Mouse (Mus musculus) kidney, adult 11 months (tissue): ENCODE measurements around the gene Crebrf.

Experiments
- DNase-seq: peaks from one replicate; pipeline ENCODE4 v3.0.0; 2022

The Crebrf gene

DNA sequence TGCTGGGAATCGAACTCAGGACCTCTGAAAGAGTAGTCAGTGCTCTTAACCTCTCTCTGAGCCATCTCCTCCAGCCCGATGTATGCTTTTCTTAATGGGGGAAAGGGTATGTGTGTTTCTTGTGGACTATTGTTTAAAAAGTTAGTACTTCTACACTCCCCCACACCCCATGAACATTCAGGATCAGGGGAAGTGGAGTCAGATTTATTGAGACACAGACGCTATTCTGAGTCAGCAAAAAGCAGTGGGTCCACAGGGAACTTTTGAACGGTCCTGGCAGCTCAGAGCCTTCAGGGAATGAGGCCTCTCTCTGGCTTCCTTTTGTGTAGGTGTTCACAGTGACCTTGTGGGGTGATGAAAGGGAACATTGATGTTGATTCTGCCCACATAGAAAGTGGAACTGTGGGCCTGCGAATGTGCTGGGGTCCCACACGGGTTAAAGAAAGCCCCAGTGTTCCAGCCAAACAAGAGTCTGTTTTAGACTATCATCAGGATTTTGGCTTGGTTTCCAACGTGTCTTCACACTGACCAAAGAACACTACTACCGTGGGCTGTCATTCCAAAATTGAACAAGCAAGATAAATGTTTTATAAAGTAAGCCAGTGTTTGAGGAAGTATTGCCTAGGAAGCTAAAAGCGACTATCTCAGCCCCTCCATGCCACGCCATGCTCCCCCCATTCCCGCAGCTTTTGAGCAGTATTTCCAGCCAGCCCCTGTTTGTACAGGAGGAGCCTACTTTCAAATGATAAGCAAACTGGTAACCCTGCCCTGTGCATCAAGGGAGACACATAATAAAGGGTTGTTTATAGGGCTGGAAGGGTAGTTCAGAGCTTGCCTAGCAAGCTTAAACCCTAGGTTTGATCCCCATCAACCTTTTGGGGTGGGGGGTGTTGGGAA is 9.7 kb upstream of the Crebrf start:
- no peak for DNase-seq

DNA sequence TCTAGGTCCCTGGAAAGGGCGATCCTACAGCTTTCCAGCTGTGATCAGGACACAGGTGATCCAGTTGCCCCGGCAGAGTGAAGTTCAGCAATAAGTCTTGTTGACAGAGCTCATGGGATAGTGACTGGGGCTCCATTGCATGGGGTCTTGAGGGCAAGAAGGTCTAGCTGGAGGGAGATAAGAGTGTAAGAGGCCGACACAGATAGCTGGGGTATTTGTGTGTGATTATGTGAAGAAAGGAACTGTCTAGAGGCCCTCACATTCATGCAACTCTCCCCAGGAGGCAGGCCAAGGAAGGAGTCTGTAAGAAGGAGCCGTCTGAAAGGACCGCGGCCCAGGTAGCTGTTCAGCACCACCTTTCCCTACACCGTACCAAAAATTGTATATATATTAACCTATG is 8.4 kb upstream of the Crebrf start:
- no peak for DNase-seq

DNA sequence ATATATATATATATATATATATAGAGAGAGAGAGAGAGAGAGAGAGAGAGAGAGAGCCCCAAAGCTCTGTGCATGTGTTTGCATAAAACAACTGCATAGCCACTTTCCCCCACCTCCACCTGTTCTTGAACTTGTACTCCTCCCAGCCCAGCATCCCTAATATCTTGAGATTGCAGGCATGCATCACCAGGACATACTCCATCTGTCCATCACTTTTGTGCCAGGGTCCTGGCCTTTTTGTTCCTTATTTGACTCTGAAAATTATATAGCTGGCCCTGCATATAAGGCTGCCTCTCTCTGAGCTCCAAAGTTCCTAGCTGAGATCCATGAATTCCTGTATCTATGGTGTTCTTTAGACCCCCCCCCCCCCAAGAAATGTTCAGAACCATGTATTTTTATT is 7.0 kb upstream of the Crebrf start:
- DNase-seq, result no peak

DNA sequence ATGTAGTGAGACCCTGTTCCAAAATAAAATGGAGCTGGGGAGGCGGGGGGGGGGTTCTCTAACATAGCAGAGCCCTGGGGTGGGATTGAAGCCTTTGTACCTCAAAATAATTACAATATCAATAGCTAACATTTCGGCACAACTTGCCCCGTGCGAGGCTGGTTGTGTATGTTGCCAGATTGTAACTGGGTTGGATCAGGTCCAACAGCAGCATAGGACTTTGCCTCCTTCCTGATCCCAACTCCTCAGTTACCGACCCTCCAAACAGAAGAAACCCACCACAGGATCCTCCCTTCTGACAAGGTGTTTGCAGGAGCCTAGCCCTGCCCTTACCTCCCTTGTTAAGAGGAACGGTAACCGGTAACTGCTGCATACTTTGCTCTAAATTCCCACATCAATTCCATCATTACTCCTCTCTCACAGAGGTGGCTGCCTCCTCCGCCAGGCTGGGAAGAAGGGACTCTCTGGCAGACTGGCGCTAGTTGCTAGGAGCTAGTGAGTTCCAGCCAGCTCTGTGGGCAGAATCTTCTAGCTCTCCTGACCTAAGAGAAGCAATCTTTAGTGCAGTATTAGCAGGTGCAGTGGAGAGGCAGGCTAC is 6.4 kb upstream of the Crebrf start:
- DNase-seq, result no peak

DNA sequence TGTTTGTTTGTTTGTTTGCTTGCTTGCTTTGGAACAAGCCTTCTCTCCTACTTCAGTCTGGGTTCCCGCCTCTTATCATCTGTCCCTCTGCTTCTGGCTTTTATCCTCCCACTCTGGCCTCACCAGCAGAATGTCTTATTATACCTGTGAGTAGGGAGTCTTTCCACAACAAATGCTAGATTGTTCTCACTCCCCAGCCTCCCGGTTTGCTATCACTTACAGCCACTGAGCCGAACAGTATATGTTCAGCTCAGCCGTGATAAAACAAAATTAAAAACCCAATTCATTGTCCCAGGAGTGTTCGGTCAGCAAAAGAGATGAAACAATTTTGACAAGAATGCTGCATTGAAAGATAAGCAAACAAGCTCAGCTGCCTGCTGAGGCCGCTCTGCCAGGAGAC is 5.4 kb upstream of the Crebrf start:
- no peak for DNase-seq

DNA sequence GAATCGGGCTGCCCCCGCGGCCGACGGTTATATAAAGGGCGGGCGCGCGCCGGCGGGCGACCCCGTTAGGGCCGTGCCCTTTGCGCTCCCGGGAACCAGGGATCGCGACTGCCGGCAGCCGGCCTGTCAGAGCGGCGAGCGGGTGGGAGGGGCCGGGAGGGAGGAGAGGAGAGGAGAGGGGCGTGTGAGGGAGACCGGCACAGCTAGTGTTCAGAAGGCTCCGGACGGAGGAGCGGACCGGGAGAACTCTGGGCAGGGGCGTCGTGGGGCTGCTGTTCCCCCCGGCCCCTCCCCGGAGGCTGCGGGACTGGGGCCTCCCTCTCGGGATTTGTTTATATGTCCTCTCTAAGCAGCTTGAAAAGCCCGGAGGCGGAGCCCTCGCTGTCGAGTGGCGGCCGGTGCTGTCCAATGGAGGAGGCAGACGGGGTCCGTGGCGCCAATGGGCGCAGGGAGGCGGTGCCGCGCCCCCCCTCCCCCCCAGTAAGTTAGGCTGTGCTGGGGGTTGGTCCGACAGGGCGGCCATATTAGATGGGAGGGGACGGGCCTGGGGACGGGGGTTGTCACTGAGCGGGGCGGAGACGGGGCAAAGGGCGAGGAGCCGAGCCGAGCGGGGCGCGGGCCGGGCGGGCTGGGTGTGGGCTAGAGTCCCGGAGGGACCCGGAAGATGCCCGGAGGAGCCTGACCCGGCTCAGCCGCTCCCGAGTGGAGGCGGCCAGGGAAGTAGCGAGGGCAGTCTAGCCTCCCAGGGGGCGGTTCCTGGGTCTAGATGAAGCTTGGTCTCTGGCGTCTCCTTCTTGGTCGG is 667 bp downstream of the Crebrf start:
- peak; percentile 97 for DNase-seq

DNA sequence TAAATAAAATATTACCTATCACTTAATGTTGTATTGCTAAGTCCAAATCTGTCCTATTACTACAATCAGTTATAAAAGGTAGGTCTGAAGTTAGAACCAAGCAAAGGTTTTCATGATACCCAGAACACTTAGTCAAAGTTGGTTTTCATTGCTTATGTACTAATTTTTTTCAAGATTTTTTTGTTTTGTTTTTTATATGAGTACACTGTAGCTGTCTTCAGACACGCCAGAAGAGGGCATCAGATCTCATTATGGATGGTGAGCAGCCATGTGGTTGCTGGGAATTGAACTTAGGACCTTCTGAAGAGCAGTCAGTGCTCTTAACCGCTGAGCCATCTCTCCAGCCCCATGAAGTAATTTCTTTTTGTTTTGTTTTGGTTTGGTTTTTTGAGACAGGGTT is 2.4 kb downstream of the Crebrf start:
- DNase-seq, result no peak

DNA sequence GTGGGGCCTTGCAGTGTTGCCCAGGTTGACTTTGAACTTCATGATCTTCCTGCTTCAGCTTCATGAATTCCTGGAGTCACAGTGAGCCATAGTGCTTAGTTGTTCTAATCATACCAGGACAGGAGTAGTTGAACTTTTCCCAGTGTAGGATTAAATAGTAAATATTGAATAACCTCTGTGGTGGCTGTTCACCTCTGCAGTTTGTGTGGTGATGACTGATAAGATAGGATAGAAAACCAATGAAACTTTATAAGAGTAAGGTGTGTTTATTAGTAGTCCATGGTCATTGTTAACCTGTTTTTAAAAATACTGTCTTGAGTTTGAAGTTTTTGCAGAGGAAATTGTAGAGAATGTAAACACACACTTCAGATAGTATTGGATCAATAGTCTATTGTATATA is 4.0 kb downstream of the Crebrf start:
- no peak for DNase-seq

DNA sequence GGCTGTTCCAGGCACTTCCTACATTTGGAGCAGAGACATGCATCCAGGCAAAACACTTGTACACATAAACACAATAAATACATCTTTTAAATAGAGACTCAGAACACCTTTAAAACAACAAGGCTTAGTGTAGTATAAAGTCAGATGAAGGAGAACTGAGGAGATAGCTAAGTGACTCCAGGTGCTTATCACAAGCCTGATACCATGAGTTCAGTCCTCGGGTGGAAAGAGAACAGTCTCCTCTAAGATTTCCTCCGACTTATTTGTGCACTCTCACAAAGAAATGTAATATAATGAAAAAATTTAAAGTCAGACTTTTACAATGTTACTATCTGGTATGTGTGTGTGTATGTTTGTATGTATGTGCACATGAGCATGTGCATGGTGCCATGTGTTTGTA is 6.4 kb downstream of the Crebrf start:
- no peak for DNase-seq

DNA sequence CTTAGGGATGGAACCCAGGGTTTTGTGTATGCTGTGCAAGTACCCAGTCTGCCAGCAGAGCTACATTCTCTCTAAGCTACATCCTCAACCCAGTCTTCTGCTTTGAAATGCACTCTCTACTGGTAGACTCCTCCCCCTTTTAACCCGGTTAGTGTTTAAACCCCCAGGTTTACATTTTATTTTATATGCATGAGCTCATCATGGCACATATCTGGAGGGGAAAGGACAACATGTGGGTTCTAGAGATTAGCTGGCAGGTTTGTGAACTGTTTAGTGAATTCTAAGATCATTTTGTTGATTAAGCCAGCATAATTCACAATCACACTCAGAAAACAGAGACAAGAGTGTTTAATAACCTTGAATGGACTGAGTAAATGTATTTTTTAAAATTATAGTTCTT is 9.3 kb downstream of the Crebrf start:
- no peak for DNase-seq

DNA sequence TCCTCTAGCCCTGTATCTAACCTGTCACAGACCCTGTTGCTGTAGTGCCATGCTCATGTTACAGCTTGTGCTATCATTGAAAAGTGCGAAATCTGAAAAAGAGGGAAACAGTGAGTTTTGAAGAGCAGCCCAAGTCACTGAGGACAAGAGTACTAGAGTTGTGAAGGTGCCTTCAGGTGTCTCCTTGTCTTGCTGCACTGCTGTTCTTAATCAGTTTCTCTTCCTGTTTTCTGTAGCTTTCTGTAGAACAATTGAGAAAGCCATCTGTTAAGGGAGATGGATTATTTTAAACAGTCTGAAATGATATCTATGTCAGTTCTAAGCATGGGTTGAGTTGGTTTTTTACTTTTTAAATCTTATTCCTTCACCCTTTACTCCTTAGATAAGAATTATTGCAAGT is 11.2 kb downstream of the Crebrf start:
- DNase-seq, result no peak

DNA sequence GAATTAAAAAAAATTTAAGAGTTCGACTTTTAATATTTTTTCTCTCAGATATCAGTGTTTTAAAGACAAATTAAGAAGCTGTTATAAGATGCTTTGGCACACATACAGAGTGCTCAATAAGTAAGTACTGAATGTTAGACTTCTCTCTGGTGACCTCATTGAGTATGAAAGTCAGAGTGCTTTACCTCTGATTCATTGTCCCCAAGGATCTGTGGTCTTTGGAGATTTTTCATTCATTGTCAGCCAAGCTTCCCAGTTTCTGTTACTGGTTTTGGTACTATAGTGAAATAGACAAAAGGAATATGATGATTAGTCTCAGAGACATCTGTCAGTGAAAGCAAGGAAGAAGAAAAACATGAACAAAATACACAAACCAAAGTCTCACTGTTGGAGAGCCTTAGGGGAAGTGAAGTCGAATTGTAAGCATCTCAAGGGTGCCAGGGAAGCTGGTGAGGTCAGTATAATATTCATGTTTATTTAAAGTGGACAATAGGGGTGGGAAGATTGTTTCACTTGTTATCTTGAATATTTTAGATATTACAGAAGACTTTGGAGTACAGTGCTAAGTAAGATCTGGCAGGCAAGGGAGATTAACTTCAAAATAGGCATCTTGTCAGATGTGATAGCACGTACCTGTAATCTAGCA is 11.8 kb downstream of the Crebrf start:
- DNase-seq, result no peak

DNA sequence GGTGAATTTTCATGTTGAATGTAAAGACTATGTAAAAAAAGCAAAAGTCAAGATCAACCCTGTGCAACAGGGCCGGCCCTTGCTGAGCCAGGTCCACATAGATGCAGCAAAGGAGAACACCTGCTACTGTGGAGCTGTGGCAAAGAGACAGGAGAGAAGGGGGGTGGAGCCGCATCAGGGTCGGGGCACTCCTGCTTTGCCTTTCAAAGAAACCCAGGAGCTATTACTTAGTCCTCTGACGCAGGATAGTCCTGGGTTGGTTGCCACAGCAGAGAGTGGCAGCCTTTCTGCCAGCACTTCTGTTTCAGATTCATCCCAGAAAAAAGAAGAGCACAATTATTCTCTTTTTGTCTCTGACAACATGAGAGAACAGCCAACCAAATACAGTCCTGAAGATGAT is 27.1 kb downstream of the Crebrf start:
- DNase-seq, result no peak

DNA sequence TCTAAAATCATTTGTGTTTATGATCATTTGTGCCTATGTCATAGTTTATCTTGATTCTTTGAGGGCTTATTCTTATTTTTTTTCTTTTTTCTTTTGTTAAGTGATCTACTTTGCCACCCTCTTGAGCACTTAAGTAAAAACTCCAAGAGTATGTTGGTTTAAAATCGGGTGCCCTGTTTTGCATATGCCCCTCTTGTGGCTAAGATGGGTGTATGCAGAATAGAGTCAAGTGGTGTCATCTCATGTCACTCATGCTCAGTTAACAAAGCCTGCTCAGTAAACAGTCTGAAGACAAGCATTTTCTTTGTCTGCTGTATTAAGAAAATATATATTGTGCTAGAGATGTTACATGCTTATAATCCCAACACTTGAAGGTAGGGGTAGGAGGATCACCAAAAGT is 27.8 kb downstream of the Crebrf start:
- no peak for DNase-seq

DNA sequence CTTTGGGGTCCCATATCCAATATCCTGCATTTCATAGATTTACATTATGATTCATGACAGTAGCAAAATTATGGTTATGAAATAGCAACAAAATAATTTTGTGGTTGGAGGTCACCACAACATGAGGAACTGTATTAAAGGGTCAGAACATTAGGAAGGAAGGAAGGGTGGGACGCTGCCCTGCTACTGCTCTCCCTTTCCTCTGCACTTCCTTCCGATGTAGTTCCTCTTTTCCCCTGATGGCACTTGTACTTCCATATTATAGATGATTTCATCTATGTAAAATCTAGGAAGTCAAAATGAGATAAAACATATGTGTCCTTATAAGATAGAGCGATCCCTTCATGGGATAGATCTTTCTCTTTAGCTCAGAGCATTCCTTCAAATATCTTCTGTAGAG is 34.5 kb downstream of the Crebrf start:
- DNase-seq, result no peak

DNA sequence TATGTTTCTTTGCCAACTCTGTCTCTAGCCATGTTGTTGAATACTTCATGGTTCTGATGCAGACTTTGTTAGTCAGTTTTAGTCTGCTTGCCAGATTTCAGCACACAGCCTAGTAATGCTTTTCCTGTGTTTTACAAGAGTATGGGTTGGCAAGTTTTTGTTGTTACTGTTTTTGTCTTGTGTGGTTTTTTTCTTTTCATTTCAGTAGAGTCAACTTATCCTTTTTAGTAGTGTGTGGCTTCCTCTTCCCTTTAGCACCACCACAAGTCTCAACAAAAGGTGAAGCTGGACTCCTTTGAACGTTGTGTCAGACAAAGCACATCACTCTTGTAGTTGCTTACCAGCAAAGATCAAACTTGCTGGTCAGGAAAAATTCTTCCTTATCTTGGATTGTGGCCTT is 36.8 kb downstream of the Crebrf start:
- no peak for DNase-seq

DNA sequence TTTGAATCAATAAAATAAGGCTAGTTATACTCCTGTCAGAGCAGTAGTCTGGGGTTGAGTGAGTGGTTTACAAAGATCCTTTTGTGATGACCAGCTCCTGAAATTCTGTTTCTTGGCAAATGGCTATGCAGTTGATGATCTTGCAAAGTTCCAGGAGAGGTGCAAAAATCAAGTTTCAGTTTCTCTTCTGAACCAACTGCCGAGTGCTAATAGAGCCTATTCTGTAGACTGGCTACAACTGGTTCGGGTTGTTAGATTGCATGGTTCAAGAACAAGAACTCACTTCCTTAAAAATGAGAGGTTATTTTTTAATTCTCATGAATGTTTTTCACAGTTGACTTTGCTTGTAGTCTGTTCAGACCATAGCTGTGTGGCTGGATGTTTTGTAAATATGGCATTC is 38.0 kb downstream of the Crebrf start:
- no peak for DNase-seq

DNA sequence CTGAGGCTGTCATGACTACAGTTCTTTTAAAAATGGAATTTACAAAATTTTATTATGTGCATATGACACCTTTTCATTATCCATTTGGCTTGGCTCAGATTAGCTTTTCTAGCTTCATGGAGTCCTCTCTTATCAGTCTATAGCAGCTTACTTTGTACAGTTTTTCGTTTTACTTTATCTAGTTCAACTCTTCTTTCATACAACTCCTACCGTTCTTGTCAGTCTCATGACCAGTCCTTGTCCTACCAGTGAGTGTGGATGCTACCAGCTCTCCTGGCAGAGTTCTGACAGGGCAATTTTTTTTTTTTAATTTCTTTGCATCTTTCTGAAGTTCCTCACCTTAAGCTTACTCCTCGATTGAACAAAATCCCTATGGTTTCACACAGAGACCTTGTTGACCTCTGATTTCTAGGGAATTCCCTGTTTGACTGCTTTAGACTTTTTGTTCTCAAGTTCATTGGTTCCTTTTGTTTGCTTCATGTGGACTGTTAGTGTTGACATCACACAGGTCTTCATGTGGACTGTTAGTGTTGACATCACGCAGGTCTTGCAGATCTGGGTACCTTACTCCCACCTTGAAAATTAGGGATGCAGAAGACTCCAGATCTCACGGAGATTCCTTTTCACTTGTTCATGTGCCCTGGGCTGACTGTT is 51.8 kb downstream of the Crebrf start:
- DNase-seq, result no peak

DNA sequence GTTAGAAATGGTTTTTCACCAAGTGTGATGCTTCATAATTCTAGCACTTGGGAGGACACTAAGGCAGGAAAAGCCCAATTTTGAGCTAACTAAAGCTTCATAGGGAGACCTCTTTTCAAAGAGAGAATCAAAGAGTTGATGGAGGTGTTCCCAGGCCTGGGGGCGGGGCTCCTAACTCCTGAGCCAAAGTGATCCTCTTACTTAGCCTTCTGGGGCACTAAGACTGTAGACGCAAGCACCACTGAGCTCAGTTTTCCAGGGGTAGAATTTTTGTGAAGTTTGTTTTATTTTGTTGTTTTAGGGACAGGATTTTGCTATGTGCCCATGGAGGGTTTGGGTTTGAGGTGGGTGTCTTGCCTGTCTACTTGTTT is 52.3 kb downstream of the Crebrf start:
- no peak for DNase-seq

DNA sequence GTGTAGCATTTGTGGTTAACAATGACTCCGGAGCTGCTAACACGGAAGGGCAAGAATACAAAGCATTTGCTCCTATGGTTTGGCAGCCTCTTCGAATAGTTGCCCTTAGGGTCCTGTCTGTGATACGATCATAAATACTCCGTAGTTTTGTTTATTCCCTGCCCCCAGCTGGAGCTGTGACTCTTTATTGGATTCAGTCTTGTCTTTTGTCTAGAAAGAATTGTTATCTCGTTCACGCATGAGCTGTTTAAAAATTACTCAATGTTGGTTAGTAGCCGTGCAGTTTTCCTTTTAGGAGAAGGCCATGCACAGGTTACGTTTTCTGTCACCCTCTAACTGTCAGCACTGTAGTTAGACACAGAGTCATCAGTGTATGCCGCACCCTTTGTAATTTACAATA is 60.8 kb downstream of the Crebrf start:
- DNase-seq, result no peak

DNA sequence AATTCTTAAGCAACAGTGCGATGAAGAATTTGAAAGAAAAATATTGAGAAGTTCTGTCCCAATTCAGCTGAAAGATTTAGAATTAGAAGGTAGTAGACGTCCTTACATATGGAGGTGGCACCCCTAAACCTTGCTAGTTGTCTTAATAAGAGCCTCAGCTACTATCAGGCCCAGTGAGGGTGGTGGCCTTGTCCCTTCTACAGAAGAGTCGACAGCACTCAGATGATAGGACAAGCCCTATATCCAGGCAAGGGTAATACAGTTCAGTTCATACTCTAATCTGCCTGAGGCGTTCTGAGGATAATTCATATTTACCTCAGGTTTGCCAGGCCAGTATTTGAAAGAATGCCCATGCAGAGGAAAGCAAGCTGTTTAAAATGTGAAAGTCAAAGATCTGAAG is 62.6 kb downstream of the Crebrf start:
- no peak for DNase-seq

DNA sequence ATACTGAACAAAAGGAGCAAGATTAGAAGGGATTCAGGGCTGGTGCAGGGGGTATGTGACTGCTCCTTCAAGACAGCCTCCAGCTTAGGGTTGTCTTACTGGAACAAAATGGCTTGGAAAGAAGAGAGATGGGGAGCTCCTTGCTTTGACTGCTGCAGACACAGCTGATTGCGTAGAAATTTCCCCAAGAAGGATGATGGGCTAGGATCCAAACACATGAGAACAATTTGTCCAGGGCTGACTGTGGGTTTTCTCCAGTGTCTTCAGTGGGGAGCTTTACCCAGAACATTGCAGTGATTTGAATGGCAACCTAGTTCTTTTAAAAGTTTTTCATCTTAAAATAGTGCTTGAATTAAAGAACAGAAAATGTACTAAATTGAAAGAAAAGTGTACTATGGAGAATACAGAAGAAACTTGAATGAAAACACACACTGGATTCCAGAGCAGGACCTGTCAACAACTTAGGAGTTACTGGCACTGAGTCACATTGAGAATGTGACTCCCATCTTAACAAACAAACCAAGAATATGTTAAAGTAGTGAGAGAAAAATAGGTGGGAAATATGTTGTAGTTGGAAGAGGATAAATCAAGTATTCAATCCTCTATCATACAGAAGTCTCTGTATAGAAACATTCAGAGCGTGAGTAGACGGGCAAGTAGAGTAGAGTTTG is 63.1 kb downstream of the Crebrf start:
- no peak for DNase-seq
